Mouse (Mus musculus) spleen, postnatal 36 days (tissue): ENCODE measurements around the gene Tep1.
"Not testable (repeated sequence)": the region's sequence is repeated elsewhere in the genome, so short reads cannot be mapped to it uniquely, and the experiment has no call there.

ENCODE experiments used
- DNase-seq, 2 experiments: peaks; one replicate each; pipeline ENCODE4 v3.0.0; 2022; ENCODE audit warnings: low spot score in 2 of 2, mixed read lengths in 1 of 2

Gene Tep1

DNA sequence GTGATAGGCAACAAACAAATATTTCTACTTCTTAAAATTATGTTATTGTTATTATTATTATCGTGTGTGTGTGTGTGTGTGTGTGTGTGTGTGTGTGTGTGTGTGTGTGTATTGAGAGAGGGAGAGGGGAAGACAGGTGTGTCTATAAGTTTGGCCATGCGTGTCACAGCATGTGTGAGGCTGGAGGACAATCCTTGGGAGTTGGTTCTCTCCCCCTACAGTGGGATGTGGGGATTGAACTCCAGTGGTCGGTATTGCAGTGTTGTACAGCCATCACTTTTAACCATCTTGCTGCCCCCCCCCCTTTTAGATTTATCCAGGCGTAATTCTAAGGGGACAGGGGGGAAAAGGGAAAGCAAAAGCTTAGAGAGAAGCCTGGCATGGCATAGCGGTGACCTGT, 1.7 kb downstream of the Tep1 start:
- no peak for DNase-seq

DNA sequence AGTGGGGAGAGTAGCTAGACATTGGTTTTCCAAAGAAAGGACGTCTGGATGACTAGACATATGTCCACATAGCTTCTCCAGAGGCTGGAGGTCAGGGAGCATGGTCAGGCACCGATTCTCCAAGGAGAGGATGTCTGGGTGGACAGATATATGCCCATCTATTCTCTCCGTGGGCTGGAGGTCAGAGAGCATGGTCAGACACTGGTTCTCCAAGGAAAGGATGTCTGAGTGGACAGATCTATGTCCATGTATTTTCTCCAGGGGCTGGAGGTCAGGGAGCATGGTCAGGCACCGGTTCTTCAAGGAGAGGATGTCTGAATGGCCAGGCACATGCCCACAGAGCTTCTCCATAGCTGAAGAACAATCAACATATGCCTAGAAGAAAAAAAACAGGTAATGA, 2.1 kb downstream of the Tep1 start:
- no peak for DNase-seq

DNA sequence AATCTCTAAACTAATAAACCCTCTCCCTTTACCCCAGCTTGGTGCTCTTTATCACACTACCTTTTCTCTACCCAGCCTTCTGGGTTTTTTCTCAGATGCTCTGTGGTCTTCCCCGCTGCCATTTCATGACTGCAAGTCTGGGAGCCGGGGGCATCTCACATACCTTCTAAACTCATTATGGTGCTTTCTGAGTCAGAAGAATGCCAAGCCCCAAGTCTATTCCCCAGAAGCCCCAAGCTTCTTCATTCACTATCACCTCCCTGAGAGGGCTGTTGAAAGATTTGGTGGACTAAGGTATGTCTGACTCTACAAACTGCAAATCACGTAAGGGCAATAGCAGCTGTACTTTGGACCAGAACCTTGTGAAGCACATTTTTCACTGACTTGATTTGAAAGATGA, 3.4 kb downstream of the Tep1 start:
- no peak for DNase-seq

DNA sequence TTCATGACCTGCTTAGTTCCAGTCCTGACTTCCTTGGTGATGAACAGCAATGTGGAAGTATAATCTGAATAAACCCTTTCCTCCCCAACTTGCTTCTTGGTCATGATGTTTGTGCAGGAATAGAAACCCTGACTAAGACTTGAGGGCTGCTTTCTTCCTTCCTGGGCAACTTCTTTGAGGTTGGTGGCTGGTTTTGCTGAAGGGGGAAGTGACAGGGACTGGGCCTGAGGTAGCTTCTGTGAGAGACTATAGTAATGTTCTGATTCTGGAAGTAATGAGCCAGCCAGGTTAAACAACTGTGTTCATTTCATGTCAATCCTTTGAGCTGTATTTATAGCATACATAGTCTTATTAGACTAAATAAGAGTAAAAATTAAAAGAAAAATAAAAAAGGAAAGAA, 5.4 kb downstream of the Tep1 start:
- peak in 1 of 2 experiments; percentile 10 for DNase-seq

DNA sequence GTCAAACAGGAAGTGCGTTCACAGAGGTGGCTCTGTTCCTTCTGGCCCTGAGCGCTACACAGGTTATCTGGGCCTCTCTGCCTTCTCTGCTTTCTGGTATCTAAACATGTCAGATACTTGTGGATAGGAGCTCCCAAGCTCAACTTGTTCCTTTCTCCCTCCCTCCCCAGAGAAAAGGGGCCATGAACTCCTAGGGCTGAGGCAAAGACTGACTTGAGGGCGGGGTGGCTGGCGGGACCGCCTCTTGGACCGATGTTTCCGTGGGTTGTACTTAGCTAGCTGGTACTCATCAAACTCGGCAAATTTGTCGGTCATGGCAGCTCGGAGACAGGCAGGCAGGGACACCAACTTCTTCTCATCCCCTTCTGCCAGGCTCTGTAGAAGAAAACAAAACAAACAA, 7.7 kb downstream of the Tep1 start:
- DNase-seq = no peak

DNA sequence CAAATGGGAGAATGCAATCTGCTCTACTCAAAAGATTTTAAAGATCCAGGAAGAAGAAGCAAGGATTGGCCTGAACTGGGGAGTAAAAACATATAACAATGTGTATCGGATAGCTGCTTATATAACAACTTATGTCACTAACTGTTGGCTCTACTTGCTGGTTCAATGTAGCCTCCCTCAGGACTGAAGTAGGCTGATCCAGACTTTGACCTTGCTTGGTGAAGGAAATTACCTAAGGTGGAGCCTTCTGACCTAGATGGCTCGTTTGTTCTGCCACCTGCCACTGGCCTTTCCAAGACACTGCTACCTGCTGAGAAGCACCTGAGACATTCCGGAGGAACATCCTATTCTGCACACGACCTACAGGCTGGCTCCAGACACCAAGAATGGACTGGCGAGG, 14.6 kb downstream of the Tep1 start:
- DNase-seq = no peak

DNA sequence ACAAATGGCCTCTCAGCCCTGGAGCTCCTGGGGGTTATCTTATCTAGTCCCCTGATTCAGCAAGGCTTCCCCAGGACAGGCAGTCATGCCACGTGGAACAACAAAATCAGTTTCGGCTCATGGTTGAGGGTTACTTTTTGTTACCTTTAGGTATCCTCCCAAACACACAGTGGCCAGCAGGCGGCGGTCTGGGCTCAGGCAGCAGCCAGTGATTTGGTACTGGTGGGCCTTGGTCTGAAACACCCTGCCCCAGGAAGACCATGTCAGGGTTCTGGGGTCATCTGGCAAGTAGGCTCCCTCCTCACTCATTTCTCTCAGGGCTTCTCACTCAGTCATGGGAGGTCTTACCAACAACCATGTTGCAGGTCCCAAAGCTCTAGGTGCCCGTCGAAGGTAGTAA, 33.1 kb downstream of the Tep1 start:
- DNase-seq = no peak

DNA sequence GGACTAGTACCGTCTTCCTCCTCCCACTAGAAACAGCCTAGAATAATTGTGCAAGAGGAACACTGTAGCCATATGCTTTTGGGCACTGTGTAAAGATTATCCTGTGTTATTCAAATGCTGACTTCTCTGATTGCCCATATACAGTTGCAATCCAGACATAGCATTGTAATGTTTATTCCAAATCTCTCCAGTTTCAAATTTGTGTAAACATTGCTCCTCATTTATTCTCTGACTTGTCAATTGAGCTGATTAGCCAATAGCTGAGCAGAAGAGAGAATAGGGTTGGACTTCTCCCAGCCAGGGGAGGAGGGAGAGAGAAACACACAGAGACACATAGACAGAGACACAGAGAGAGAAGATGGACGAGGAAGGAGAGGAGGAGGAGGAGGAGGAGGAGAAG, 35.9 kb downstream of the Tep1 start:
- no peak for DNase-seq

DNA sequence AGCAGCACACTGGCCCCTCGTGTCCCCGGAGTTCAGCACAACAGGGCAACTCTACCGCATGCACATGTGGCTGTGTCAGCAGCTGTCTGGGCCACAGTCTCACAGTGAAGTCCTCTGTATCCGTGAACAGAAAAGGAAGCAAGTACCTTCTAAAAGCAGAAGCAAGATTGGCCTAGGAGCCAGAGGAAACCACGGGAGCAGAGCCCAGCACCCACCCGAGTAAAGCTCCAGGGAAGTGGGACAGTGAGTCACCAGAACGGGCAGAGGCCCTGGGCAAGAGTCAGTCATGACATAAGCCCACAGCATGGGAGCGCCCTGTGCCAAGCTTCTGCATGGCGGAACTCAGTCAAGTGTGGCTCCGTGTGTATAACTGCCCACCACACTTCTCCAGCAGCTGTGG, 36.4 kb downstream of the Tep1 start:
- peak; percentile 34 to 49 for DNase-seq

DNA sequence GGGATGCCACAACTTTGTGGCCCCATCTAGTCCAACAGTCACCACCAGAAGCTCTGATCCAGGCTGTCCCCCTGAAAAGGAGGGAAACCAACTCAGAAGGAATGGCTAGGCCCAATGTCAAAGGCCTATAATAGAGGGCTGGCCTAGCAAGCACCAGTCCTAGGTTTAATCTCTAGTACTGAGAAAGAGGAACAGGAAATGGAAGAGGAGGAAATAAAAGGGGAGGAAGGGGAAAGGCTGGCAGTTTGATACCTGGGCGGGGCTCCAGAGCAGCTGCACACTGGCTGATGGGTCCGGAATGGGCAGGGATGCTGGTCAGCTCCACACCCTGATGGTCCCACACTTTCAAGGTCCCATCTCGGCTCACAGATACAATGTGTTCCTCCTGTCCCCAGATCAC, 40.5 kb downstream of the Tep1 start:
- DNase-seq = no peak

DNA sequence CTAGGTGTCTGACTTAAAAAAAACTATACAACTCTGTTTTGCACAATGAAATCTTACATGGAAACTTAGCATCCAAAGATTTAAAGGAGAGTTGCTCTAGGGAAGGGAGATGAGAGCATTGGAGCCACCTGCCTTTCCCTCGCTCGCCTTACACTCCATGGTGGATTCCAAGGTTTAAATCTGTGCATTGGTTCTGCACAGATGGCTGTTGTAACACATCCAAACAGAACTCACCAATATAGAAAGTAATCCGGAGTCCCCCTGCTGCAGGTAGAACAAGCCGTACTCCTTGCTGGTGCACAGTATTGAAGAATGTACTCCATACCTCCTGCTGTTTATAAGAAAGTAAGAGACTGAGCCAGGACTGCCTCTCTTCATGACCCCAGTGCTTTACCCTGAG, 43.8 kb downstream of the Tep1 start:
- no peak for DNase-seq

DNA sequence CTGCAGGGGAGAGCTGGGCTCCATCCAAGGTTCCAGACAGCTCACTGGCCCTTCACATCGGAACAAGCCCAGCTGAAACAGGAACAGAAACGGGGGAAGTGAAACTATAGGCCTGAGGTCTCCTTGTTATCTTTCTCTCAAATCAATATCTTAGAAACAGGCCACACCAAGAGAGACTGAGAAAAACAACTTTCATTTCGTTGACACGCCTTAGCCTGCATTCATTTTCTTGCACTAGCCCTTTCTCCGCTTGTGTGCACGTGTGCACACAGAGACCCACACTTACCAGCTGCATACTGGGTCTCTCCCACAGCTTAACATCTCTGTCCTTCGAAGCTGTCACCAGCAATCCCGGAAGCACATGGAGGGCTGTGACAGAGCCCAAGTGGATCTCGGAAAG, 46.1 kb downstream of the Tep1 start:
- DNase-seq = peak; percentile 64 to 69

DNA sequence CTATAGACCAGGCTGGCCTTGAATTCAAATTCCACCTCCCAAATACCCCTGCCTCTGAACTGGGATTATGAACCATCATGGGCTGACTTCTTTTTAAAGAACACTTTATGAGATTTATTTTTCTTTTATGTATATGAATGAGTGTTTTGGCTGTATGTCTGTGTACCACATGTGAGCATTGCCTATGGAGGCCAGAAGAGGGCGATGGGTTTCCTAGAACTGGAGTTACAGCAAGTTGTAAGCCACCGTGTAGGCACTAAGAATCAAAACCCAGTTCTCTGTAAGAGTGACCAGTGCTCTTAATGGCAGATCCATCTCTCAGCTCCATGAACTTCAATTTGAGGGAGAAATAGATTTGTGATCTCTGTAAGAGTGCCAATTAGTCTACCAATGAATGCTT, 47.1 kb downstream of the Tep1 start:
- no peak for DNase-seq

DNA sequence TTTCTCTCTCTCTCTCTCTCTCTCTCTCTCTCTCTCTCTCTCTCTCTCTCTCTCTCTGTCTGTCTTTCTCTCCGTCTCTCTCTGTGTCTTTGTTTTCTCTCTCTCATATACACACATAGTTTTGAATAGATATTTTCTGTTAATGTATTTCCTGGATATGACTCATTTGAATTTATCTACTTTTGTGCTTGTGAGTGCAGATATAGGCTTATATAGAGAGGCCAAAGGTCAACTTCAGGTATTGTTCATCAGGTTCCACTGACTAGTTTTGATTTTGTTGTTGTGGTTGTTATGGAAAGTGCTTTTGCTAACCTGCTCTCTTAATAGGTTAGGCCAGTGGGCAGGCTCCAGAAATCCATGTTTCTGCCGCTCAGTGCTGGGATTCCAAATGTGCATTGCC, 57.3 kb downstream of the Tep1 start:
- DNase-seq = no peak

DNA sequence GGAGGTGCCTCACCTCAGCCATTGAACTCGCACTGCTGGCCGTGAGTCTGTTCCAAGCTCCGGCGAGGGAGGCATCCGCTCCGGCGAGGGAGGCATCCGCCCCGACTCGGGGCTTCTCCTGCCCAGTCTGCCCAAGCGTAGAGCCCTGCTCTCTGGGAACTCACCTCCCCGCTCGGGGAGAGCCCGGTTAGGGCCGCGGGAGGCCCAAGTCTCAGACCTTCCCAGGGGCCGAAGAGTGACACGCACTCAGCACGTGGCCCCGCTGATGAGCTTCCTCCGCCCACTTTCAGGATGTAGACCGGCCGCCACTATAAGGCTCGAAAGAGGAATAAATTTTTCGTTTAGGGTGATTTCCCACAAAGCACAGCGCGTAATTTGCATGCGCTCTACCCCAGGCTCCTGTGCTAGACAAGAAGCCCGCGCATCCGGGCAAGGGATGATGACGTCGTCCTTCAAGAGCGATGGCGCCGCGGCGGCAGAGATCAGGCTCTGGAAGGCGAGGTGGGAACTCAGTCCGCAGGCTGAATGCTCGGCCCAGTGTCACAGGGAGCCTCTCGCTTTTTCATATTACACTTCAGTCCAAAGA, 62.8 kb downstream of the Tep1 start, which contains the start of the genes Ccnb1ip1 and Parp2:
Ccnb1ip1 (minus strand) TSS at position 246 of the 586 bp plus-strand sequence.
Parp2 (plus strand) TSS at position 355 of the 586 bp plus-strand sequence.
- peak; percentile 95 to 96 for DNase-seq

DNA sequence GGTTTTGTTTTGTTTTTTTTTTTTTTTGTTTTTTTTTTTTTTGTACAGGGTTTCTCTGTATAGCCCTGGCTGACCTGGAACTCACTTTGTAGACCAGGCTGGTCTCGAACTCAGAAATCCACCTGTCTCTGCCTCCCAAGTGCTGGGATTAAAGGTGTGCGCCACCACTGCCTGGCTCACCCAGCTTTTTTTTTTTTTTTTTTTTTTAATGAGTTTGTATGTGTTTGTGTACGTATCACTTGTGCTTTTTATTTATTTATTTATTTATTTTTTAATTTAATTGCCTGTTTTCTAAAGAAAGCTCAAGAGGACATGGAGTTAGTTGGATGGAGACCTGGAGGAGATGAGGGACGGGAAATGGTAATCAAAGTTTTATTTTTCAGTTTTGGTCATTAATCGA, 63.9 kb downstream of the Tep1 start:
- DNase-seq = not testable (repeated sequence)

DNA sequence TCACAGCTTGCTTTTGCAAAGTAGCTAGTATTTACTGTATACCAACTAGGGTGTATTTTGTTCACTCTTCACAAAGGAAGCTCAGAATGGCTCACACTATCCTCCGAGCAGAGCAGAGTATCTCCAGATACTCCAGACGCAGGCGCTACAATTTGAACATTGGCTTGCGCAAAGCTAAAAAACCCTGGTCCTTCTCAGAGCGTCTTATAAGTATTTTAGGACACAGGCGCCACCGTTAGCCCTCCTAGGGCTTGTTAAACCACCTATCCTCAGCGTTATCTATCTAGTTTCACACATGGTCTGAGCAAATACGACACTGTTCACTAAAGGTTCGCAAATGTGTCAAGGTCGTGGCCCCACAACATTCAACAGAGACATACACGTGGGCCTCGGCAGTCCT, 65.7 kb downstream of the Tep1 start:
- DNase-seq = no peak

DNA sequence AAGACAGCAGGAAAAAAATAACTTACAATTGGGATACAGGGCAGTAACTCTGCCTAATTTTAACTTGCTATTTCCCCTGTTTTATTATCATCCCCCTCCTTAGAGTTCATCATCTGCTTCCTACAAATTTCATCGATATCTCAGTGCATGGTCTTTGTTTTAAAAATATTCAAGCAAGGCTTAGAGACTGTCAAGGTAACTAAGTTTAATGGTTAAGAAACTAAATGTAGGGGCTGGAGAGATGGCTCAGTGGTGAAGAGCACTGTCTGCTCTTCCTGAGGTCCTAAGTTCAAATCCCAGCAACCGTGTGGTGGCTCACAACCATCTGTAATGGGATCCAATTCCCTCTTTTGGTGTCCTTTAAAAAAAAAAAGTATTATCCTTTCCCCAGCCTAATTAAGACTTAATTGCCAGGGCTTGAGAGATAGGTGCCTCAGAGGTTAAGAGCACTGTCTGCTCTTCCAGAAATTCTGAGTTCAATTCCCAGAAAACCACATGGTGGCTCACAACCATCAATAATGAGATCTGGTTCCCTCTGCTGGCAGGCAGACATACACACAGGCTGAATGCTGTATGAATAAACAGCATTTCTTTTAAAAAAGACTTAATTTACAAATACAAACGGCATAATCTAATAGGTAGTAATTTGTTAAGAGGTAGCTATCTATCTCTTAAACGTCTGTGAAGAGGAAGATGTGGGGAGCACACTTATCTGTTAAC, 67.4 kb downstream of the Tep1 start:
- DNase-seq = no peak

DNA sequence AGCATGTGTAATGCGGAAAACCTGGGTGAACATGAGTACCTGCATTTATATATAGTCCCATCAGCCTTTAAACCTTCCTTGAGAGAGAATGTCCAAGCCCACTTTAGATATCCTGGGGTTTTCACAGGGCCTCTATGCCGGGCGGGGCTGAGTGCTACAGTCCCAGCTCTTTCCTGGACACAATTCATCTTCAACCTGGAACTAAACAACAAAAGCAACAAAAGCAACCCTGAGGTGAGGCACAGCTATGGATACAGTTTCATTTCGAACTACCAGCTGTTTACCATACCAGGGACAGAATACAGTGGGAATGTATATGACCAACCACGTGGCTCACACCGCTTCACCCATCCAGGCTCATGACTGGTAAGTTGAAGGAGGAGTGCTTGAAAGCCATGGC, 67.9 kb downstream of the Tep1 start:
- DNase-seq = no peak

DNA sequence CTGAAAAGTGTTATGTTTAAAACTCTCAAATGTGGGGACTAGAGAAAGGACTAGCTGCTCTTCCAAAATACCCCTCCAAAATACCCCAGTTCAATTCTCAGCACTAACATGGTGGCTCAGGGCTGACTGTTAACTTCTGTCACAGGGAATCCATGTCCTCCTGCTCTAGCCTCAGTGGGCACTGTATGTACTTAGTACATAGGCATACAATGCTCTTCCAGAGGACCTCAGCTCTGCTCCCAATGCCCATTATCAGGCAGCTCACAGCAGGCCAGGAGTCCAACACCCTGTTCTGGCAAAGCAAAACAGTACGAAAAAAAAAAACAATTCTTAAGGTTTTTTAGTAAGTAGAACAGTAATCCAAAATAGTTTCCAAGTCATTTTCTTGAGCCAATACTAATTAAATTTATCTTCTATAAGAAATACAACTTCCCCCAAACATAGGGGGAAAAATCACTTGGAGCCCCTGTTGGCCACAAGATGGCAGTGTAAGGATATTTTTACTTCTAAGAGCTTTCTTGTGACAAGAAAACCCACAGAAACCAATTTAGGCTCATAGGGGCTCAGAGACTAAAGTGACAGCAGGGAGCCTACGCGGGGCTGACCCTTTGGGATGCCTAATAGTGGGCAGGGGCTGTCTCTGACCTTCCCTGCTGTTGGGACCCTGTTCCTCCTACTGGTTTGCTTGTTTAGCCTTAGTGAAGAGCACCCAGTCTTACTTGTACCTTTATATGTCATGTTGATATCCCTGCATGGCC, 70.7 kb downstream of the Tep1 start:
- DNase-seq = peak; percentile 24 to 52

DNA sequence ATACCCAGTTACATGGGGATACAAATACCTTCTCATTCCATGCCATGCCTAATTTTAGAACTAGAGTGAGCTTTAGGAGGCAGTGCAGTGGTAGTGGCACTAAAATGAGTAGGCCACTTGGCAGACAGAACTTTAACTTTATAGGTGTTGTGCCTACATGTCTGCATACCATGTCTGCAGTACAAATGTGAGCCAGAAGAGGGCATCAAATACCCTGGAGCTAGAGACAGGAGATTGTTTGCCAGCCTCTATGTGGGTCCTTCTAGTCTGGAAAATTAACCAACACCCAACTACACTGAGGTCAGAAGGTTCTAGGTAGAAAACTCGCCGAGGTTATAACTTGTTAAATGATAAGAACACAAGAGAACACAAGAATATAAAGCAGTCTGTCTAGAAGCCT, 71.8 kb downstream of the Tep1 start:
- peak in 1 of 2 experiments; percentile 9 for DNase-seq

DNA sequence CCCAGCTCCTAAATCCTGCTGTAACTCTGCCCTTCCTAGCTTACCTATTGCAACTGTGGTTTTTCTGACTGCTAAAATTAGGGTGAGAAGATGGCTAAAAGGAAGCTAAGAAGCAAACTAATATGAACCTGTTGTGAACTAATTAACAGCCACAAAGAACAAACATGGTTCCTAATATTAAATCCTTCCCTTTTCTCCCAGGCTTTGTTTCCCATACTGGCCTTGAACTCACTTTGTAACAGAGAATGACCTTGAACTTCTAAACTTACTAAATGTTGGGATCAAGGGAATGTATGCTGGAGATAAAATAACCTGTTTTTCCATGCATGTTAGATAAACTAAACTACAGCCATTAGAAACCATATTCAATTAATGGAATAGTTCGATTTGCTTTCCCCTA, 73.9 kb downstream of the Tep1 start:
- DNase-seq = no peak

DNA sequence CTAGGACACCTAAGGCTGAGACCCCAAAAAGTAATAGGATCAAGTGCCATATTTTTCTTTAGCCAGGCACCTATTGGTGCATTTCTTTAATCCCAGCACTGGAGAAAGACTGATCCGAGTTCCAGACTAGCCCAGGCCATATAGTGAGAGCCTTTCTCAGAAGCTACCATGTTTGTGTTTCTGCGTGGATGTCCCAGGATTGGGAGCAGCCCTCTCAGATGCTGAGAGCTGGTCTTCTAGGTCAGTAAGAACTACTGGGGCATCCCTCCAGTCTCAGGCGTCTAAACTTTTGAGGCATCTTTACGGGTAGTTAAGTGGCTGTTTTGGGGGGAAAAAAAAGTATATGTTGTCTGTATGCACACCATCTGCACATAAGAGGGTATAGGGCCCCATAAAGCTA, 74.4 kb downstream of the Tep1 start:
- DNase-seq = no peak
